Mouse (Mus musculus) midbrain, embryonic 14.5 days (tissue): Measurements from ENCODE around the gene Fgfr2. TPM values are rescaled to one million over a fixed set of nuclear protein-coding genes. Genes with fewer than 3 reads are reported as not detected.

Source experiments
- ATAC-seq: fragments of 200-750 bp; cut with Nextera tagmentation; 2 replicates; pipeline ENCODE4 v1.8.0; 2017; ENCODE audit warnings: moderate number of reproducible peaks, moderate library complexity; ENCODE audit not compliant: low FRiP score, low TSS enrichment
- DNase-seq: peaks from one replicate; pipeline ENCODE4 v3.0.0-alpha.2; 2015
- H3K27ac ChIP-seq: fragments of 300-500 bp; sonication (generic); replicated peaks from 2 replicates; pipeline ENCODE4 v1.5.1; 2014; ENCODE audit warnings: mild to moderate bottlenecking, low read depth, low read length, moderate library complexity
- H3K27me3 ChIP-seq: fragments of 300-500 bp; sonication (generic); 2 replicates; pipeline ENCODE4 v1.6.1; 2014; ENCODE audit warnings: low read length, control low read depth, mixed read lengths; ENCODE audit not compliant: control insufficient read depth, insufficient read depth
- H3K36me3 ChIP-seq: fragments of 300-500 bp; sonication (generic); 2 replicates; pipeline ENCODE4 v1.6.1; 2014; ENCODE audit warnings: low read length, control low read depth; ENCODE audit not compliant: control insufficient read depth, insufficient read depth
- H3K4me1 ChIP-seq: fragments of 300-500 bp; sonication (generic); 2 replicates; pipeline ENCODE4 v1.6.1; 2014; ENCODE audit warnings: mild to moderate bottlenecking, antibody characterized with exemption, low read length, control low read depth; ENCODE audit not compliant: control insufficient read depth, insufficient read depth
- H3K4me2 ChIP-seq: fragments of 300-500 bp; sonication (generic); 2 replicates; pipeline ENCODE4 v1.6.1; 2014; ENCODE audit warnings: mild to moderate bottlenecking, low read length, moderate library complexity
- H3K4me3 ChIP-seq: fragments of 300-500 bp; sonication (generic); replicated peaks from 2 replicates; pipeline ENCODE4 v1.5.1; 2014; ENCODE audit warnings: low read depth, low read length
- H3K9ac ChIP-seq: fragments of 300-500 bp; sonication (generic); replicated peaks from 2 replicates; pipeline ENCODE4 v1.6.1; 2014; ENCODE audit warnings: mild to moderate bottlenecking, low read length, moderate library complexity
- H3K9me3 ChIP-seq: fragments of 300-500 bp; sonication (generic); 2 replicates; pipeline ENCODE4 v1.6.1; 2016; ENCODE audit warnings: low read length, control low read depth, mixed read lengths; ENCODE audit not compliant: control insufficient read depth
- WGBS: fragments of 180-500 bp; shearing (Covaris S2); extraction: QIAGEN DNeasy Blood & Tissue Kit; methylation state at CpG from one replicate; pipeline ENCODE4 v1.1.7; 2014; 5-methylcytosine and 5-hydroxymethylcytosine counted together
- polyA plus RNA-seq: library from polyadenylated mRNA; unstranded; fragments of >200 nt; fragmentation: Nextera tagmentation; extraction: Ambion mirVana; gene quantifications from 2 replicates; pipeline ENCODE4 v1.2.1, GENCODE M21; 2014

Fgfr2 gene
- polyA plus RNA-seq, 1 experiment from 2014 or later = 28.1 TPM

DNA sequence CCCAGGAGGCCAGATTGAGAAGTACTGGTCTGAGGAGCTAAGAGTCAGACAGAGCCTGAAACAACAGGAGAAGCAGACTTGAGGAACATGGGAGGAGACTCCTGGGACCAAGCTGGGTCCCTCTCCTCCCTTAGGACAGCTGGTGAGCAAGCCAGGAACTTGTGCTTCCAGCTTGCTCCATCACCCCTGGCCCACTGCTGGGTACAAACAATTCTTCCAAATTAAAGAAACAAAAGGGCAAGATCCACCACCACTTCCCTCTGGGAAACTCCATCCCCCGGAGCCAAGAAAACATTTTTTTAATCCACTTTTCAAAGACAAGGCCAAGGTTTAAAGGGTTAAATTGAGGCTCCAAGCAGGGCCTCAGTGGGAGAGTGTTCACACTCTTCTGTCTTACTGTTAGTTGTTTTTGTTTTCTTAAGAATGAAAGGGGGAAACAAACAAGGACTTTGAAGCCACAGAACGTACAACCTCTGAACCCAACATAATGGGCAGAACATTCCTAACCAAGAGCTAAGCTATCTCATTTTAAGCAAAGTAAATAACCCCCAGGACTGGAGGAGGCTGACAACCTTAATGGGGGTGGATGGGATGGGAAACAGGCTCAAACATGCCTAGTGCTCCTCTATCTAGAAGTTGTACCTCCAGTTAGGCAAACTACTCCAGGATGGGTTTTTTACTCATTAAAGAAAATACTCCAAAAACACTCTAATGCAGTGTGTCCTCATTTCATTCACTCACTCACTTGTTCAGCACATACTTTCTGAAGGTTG, 849.2 kb downstream of the Fgfr2 start:
- peaks cover 1% of the 10 kb centered on the region; the same call in 1 of the 2 replicates for H3K36me3 ChIP-seq
- no peaks in the 10 kb centered on the region for H3K27me3 ChIP-seq
- no peak overlapping the region for H3K27ac ChIP-seq
- ATAC-seq = no peak
- H3K9ac ChIP-seq = no peak overlapping the region
- no peak overlapping the region for H3K4me3 ChIP-seq
- DNase-seq = no peak
- whole genome bisulfite sequencing = 67% methylated on average over 2 of the region's 2 CpGs
- H3K4me1 ChIP-seq = 0 out of 2 replicates have a peak, but pooled peaks cover 13% of the 10 kb centered on the region
- no peaks in the 10 kb centered on the region for H3K9me3 ChIP-seq
- no peak overlapping the region for H3K4me2 ChIP-seq

DNA sequence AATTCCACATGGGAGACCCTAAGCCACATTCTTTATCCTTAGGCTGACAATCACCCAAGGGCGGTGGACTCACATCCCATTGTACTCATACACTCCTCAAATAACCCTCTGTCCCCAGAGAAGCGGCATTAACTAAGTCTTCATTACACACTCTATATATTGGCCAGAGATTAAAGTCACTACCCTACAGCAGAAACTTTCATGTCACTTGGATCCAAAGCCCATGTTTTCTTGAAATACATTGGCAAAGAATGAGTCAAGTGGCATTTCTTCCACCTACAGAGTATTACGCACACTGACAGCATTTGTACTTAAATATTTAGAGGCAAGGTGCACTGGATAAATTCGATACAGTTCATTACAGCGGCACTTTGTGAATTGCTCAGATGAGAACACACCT, 850.2 kb downstream of the Fgfr2 start:
- WGBS = 96% methylated on average over 5 of the region's 5 CpGs
- H3K9me3 ChIP-seq = no peaks in the 10 kb centered on the region
- H3K4me2 ChIP-seq = no peak overlapping the region
- no peak overlapping the region for H3K9ac ChIP-seq
- no peak overlapping the region for H3K4me3 ChIP-seq
- H3K36me3 ChIP-seq = peaks cover 8% of the 10 kb centered on the region; the same call in 1 of the 2 replicates
- H3K27me3 ChIP-seq = no peaks in the 10 kb centered on the region
- no peak overlapping the region for H3K27ac ChIP-seq
- ATAC-seq (no peak), DNase-seq (no peak)
- H3K4me1 ChIP-seq = 0 out of 2 replicates have a peak, but pooled peaks cover 13% of the 10 kb centered on the region

DNA sequence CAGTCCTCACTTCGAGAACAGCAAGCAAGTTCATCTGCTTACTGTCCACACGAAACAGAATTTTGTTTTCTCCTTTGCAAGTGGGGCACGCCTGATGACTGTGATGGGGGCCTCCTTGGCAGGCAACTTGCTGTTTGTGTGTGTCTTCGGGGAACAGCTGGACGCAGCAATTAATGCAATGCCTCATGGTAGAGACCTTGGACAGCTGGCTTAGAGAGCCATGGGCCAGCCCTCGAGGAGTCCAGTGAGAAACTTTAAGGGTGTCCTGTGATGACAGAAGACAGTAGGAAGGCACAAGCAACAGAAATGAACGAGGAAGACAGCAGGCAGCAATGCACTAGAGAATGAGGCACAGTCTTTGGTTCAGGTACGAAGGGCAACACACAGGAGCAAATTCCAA, 852.8 kb downstream of the Fgfr2 start:
- DNase-seq (no peak), ATAC-seq (no peak)
- Histone ChIP-seq H3K36me3 (peaks cover 8% of the 10 kb centered on the region), H3K27me3 (no peaks in the 10 kb centered on the region), H3K27ac (no peak overlapping the region), H3K9ac (no peak overlapping the region), H3K4me2 (no peak overlapping the region), H3K9me3 (no peaks in the 10 kb centered on the region), H3K4me3 (no peak overlapping the region), H3K4me1 (peaks cover 2% of the 10 kb centered on the region; the same call in 1 of the 2 replicates)
- 89% methylated on average over 8 of the region's 8 CpGs for WGBS

DNA sequence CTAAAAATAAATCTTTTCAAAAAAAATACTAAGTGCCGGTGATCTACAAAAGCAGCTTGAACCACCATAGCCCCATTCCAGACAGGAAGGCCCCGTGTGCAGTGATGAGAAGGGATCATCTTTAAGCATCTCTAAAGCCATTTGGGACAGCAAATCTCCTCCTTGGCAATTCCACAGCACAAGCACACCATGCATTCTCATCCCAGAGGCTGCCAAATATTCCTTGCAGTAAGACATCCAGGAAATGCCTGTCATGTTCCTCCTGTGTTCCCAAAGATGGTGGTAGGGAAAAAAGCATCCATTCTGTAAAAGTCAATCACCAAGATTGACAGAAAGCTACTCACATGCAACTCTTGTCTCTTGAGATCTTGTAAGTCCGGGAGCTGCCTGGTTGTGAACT, 853.5 kb downstream of the Fgfr2 start:
- Histone ChIP-seq H3K4me1 (peaks cover 2% of the 10 kb centered on the region; the same call in 1 of the 2 replicates), H3K9me3 (no peaks in the 10 kb centered on the region), H3K36me3 (peaks cover 8% of the 10 kb centered on the region), H3K27ac (no peak overlapping the region), H3K4me2 (no peak overlapping the region), H3K4me3 (no peak overlapping the region), H3K27me3 (no peaks in the 10 kb centered on the region), H3K9ac (no peak overlapping the region)
- ATAC-seq (no peak), DNase-seq (no peak)
- WGBS = 80% methylated on average over 3 of the region's 3 CpGs

DNA sequence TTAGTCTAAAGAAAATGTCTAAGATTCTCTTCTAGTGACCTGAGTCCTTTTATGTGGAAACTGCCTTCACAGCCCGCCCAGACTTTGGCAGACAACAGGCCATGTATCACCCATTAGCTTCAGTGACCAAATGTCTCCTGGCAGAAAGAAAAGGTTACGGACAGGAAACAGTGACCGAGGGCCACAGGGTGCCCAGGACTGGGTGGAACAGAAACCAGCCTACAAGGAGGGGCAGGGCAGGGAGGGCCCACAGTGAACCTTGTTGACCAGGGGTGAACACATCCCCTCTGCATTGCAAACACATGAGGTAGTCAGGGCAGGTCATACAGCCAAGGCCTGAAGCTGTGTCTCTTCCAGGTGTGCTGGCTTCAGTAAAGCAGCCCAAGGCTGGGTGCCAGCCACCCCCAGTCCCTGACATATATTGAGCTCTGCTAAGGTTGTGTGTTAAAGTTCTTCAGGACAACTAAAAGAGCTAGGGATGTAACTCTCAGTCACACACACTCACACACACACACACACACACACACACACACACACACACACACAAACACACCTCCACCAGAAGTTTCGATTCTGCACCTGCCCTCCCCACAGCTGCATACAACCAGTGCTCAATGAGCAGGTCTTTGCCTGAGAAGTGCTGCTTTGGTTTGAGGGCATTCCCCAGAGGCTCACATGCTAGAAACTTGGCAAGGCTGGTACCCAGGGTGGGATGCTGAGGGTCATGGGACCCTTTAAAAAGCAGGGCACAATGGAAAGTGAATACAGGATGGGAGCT, 855.2 kb downstream of the Fgfr2 start:
- H3K9ac ChIP-seq = no peak overlapping the region
- H3K4me2 ChIP-seq = no peak overlapping the region
- H3K9me3 ChIP-seq = no peaks in the 10 kb centered on the region
- peaks cover 8% of the 10 kb centered on the region for H3K36me3 ChIP-seq
- ATAC-seq (no peak), DNase-seq (no peak)
- peaks cover 9% of the 10 kb centered on the region; the same call in 1 of the 2 replicates for H3K4me1 ChIP-seq
- WGBS = 94% methylated on average over 4 of the region's 4 CpGs
- H3K27me3 ChIP-seq = no peaks in the 10 kb centered on the region
- no peak overlapping the region for H3K4me3 ChIP-seq
- no peak overlapping the region for H3K27ac ChIP-seq

DNA sequence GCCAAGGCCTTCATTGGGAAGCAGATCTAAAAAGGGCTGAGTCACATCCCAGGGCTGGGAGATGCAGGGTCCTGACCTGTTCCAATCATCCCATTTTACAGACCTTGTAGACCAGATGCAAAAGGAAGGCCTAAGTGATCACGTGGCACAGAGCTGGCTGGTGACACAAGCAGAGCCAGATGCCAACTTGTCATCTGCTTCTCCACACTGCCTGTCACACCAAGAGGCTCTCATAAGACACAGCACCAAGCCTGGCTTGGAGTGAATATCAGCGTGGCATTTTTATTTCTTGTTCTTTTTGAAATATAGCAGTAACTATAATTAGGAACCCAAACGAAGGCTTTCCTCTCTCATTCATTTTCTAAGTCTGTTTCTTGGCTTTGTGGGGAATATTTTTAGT, 858.4 kb downstream of the Fgfr2 start:
- no peak overlapping the region for H3K9ac ChIP-seq
- no peak overlapping the region for H3K4me2 ChIP-seq
- WGBS = 72% methylated on average over 3 of the region's 3 CpGs
- H3K27ac ChIP-seq = peak overlapping the region; percentile 76
- H3K27me3 ChIP-seq = no peaks in the 10 kb centered on the region
- no peak for DNase-seq
- peaks cover 25% of the 10 kb centered on the region; the same call in 1 of the 2 replicates for H3K4me1 ChIP-seq
- H3K4me3 ChIP-seq = no peak overlapping the region
- H3K36me3 ChIP-seq = peaks cover 8% of the 10 kb centered on the region
- no peaks in the 10 kb centered on the region for H3K9me3 ChIP-seq
- no peak for ATAC-seq

DNA sequence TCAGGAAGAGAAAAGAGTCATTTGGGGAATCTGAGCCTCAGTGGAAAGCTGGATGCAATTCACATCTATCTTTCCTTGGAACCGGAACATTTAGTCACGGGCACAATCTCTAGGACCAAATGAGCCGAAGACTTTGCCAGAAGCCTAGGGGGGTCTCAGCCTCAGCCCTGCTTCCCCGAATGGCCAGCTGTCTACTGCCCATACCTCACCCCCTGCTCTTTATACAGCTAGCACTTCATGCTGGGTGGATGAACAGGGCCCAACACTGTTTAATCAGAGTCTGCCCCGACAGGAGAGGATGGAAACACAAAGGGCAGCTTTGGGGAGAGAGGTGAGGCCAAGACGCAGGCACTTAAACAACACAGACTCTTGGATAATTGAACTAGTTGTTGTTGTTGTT, 860.0 kb downstream of the Fgfr2 start:
- Histone ChIP-seq H3K9me3 (no peaks in the 10 kb centered on the region), H3K4me1 (peaks cover 25% of the 10 kb centered on the region; the same call in 1 of the 2 replicates), H3K9ac (no peak overlapping the region), H3K36me3 (peaks cover under 1% of the 10 kb centered on the region), H3K4me3 (no peak overlapping the region), H3K27me3 (no peaks in the 10 kb centered on the region), H3K27ac (peak overlapping the region; percentile 76), H3K4me2 (no peak overlapping the region)
- no peak for ATAC-seq
- WGBS = 19% methylated on average over 6 of the region's 6 CpGs
- DNase-seq = no peak

DNA sequence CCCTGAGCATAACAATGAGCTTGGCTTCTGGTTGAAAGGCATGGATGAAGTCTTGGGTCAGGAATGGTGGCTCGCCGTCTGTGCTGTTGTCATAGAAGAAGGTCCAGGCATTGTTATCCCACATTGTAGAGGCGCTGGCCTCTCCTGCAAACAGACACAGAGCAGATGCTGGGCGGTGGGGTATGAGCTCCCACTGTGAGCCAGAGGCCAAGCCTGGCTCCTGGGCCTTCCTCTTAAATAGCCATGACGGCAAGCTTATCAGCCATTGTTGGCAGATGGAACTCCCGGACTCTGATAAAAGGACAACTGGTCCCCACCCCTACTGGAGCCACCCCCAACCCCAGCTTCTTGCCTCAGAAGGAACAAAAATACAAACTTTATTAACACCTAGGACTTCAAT, 860.5 kb downstream of the Fgfr2 start:
- Histone ChIP-seq H3K4me2 (no peak overlapping the region), H3K4me1 (peaks cover 25% of the 10 kb centered on the region; the same call in 1 of the 2 replicates), H3K27ac (peak overlapping the region; percentile 76), H3K36me3 (no peaks in the 10 kb centered on the region; the same call in 1 of the 2 replicates), H3K9me3 (no peaks in the 10 kb centered on the region), H3K4me3 (no peak overlapping the region), H3K9ac (no peak overlapping the region), H3K27me3 (no peaks in the 10 kb centered on the region)
- WGBS = 3% methylated on average over 6 of the region's 6 CpGs
- DNase-seq (peak; percentile 62), ATAC-seq (peak; percentile 79)
